Mouse (Mus musculus): Measurements from ENCODE around the gene Il3ra. TPM values are rescaled to one million over a fixed set of nuclear protein-coding genes. Genes with fewer than 3 reads are reported as not detected.

Gene Il3ra
- total and polyA plus RNA-seq, 2 experiments from 2014 or later = 1.6 to 7.7 TPM

DNA sequence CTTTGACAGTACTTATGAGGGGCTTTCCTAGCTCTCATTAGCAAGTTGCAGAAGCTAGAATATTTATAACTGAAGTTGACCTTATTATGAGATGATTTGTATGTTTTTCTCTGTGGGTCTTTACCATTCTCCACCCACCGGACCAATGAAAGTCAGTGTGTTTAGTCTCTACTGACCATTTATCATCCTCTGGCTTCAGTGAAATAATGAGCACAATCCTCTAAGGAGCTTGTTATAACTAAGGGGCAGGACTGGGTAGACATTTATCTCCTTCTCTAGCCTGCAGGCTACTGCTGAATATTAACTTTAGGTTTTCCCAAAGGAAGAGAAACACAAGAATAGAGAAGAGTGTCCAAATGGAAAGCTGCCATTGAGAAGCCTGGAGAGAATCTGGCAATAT is 49.5 kb downstream of the Il3ra start:
- Histone ChIP-seq H3K4me2 (ENCODE audit: low read depth) (no peak overlapping the region), H3K4me3 (ENCODE audit: low read depth, low read length) (no peak overlapping the region), H3K27me3 (ENCODE audit: insufficient read depth, low read length) (no peaks in the 10 kb centered on the region), H3K9me3 (ENCODE audit: low read length) (no peaks in the 10 kb centered on the region), H3K27ac (ENCODE audit: low read depth, low read length) (no peak overlapping the region), H3K4me1 (ENCODE audit: insufficient read depth) (no peaks in the 10 kb centered on the region), H3K36me3 (ENCODE audit: insufficient read depth) (no peaks in the 10 kb centered on the region), H3K9ac (no peak overlapping the region)
- 100% methylated on average over 1 of the region's 1 CpGs for WGBS
- no peak for ATAC-seq
- no peak for TF ChIP-seq CTCF (IDR thresholded peaks at IDR 0.05; ENCODE audit: low read depth)
- no peak for DNase-seq

DNA sequence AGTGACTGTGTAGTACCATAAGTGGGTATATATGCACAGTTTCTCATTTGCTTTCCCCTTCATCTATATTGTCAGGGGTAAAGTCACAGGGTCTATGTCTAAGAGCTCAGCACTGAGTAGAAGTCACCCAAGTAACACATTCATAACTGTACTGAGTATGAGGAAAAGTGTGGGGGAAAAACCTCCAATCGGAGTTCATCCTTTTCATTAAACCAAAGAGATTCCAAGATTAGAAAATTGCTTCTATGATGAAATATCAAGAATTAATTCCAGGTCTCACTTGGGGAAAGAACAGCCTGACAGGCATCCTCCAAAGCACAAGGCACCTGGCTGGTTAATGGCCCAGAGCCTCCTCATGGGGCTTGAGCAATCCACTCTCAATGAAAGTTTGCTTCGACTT is 54.9 kb downstream of the Il3ra start, which contains the start of gene Olfr721-ps1:
Olfr721-ps1 (plus strand) TSS at position 301 of the 400 bp plus-strand sequence.
- no peak within 1 kb of the TSS for H3K27ac ChIP-seq (ENCODE audit: low read depth, low read length)
- no peak within 1 kb of the TSS for H3K9ac ChIP-seq
- H3K4me1 ChIP-seq (ENCODE audit: insufficient read depth) = no peaks in the 10 kb centered on the region
- no peaks in the 10 kb centered on the region for H3K9me3 ChIP-seq (ENCODE audit: low read length)
- DNase-seq = no peak
- TF ChIP-seq CTCF (IDR thresholded peaks at IDR 0.05; ENCODE audit: low read depth) = no peak
- H3K27me3 ChIP-seq (ENCODE audit: insufficient read depth, low read length) = no peaks in the 10 kb centered on the region
- H3K36me3 ChIP-seq (ENCODE audit: insufficient read depth) = no peaks in the 10 kb centered on the region
- no peak within 1 kb of the TSS for H3K4me3 ChIP-seq (ENCODE audit: low read depth, low read length)
- WGBS = 86% methylated on average over 2 of the region's 2 CpGs
- ATAC-seq = no peak
- H3K4me2 ChIP-seq (ENCODE audit: low read depth) = no peak within 1 kb of the TSS

Other genes starting within 250 kb of the Il3ra start
- gene Psmd6, start 225.3 kb upstream of the Il3ra start, total RNA-seq (2014; rRNA removed) = 216 and 245 TPM in 2 replicates
- 250 and 269 TPM in 2 replicates for gene Psmd6, start 225.3 kb upstream of the Il3ra start, polyA plus RNA-seq (2015; fragmentation: Nextera tagmentation; extraction: Ambion mirVana)
- not detected in 2 replicates for gene Olfr720, start 159.4 kb upstream of the Il3ra start, total RNA-seq (2014; rRNA removed)
- not detected in 2 replicates for gene Olfr720, start 159.4 kb upstream of the Il3ra start, polyA plus RNA-seq (2015; fragmentation: Nextera tagmentation; extraction: Ambion mirVana)
- gene Olfr31, start 23.4 kb upstream of the Il3ra start, total RNA-seq (2014; rRNA removed) = not detected in 2 replicates
- gene Olfr31, start 23.4 kb upstream of the Il3ra start, polyA plus RNA-seq (2015; fragmentation: Nextera tagmentation; extraction: Ambion mirVana) = 0.11 TPM in 1 of 2 replicates, not detected in the other
- gene Olfr721-ps1, start 55.0 kb downstream of the Il3ra start, total RNA-seq (2014; rRNA removed) = not detected in 2 replicates
- not detected in 2 replicates for gene Olfr721-ps1, start 55.0 kb downstream of the Il3ra start, polyA plus RNA-seq (2015; fragmentation: Nextera tagmentation; extraction: Ambion mirVana)

All from forebrain, postnatal 0 days (tissue).